Mouse (Mus musculus) heart, adult 2 months (tissue): Measurements from ENCODE around the gene Bhlha15.

Experiments used
- CTCF ChIP-seq: fragments of 200-600 bp; IDR thresholded peaks from 2 replicates; pipeline ENCODE4 v1.8.1; 2022; ENCODE audit warnings: antibody characterized with exemption, mild to moderate bottlenecking, moderate library complexity
- EP300 ChIP-seq: fragments of 200-500 bp; IDR thresholded peaks from 2 replicates; pipeline ENCODE4 v1.6.1; 2011; ENCODE audit warnings: low read depth, low read length, control low read depth; ENCODE audit not compliant: insufficient read depth
- POLR2A ChIP-seq: fragments of 200-500 bp; IDR thresholded peaks from 2 replicates; pipeline ENCODE4 v1.6.1; 2011; ENCODE audit warnings: mild to moderate bottlenecking, low read depth, low read length, control low read depth; ENCODE audit not compliant: insufficient read depth

- TF ChIP-seq POLR2A (no peak), CTCF (no peak), EP300 (no peak)
Observed at GRCm38 (mm10) chr5:144192673-144193072, 2.6 kb downstream of the Bhlha15 start.
